Mouse (Mus musculus) bone marrow macrophage, adult 2 months (primary cell): ENCODE measurements around the gene Oprm1. TPM values are rescaled to one million over a fixed set of nuclear protein-coding genes. Genes with fewer than 3 reads are reported as not detected.

Source experiments
- H3K27ac ChIP-seq: 2 replicates; pipeline ENCODE4 v1.5.1; 2012; ENCODE audit warnings: low read depth, low read length; ENCODE audit not compliant: insufficient read depth
- H3K4me1 ChIP-seq: 2 replicates; pipeline ENCODE4 v1.6.1; 2012; ENCODE audit warnings: low read length; ENCODE audit not compliant: control insufficient read depth, insufficient read depth
- H3K4me3 ChIP-seq: 2 replicates; pipeline ENCODE4 v1.5.1; 2012; ENCODE audit warnings: mild to moderate bottlenecking, low read length, moderate library complexity; ENCODE audit not compliant: insufficient read depth
- CTCF ChIP-seq: IDR thresholded peaks from 2 replicates; pipeline ENCODE4 v1.5.1; 2012; ENCODE audit warnings: low read depth, mild to moderate bottlenecking, low read length, moderate library complexity
- POLR2A ChIP-seq: IDR thresholded peaks from 2 replicates; pipeline ENCODE4 v1.6.1; 2012; ENCODE audit warnings: mild to moderate bottlenecking, low read depth, low read length, borderline replicate concordance
- polyA plus RNA-seq: library from polyadenylated mRNA; stranded (reverse); fragments of >200 nt; gene quantifications from 2 replicates; pipeline ENCODE4 v1.2.4, GENCODE M21; 2012; ENCODE audit not compliant: missing spikeins, insufficient read depth, insufficient read length

Gene Oprm1
- polyA plus RNA-seq, 1 experiment = not detected

- H3K27ac ChIP-seq = no peak overlapping the region
- H3K4me1 ChIP-seq = no peaks in the 10 kb centered on the region
- H3K4me3 ChIP-seq = no peak overlapping the region
- no peak for TF ChIP-seq POLR2A
- TF ChIP-seq CTCF = no peak
Measured at GRCm38 (mm10) chr10:6890348-6891009, 132.2 kb downstream of the Oprm1 start.

GRCm38 (mm10) chr10:6895796-6896195, 137.5 kb downstream of the Oprm1 start:
- H3K27ac ChIP-seq = no peak overlapping the region
- no peak overlapping the region for H3K4me3 ChIP-seq
- no peaks in the 10 kb centered on the region for H3K4me1 ChIP-seq
- TF ChIP-seq CTCF (no peak), POLR2A (no peak)

DNA sequence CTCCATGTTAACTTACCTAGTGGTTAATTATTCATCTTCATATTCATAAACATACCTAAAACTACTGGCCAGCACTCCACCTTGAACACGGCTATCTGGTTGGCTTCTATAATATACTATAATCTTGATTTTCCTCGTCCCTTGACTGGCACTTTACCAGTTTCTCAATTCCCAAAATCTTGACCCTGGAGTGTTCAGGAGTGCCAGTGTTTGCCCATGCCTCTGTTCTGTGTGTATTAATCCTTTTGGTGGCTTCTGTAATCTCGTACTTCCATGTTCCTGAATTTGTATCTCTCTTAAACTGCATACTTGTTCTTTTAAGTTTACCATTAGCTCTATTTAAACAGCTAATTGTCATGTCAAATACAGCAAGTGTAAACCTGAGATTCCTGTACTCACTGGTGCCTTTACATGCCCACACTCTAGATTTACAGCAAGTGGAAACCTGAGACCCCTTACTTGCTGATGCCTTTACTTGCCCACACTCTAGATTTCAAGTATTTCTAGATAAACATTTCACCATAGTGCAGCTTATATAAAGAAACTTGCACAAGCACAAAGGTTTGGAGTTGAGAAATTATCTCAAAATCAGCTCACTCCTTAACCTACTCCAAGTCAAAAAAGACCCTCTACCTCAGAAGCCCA, 138.5 kb downstream of the Oprm1 start:
- H3K4me3 ChIP-seq = no peak overlapping the region
- no peak overlapping the region for H3K27ac ChIP-seq
- no peaks in the 10 kb centered on the region for H3K4me1 ChIP-seq
- TF ChIP-seq CTCF (no peak), POLR2A (no peak)

DNA sequence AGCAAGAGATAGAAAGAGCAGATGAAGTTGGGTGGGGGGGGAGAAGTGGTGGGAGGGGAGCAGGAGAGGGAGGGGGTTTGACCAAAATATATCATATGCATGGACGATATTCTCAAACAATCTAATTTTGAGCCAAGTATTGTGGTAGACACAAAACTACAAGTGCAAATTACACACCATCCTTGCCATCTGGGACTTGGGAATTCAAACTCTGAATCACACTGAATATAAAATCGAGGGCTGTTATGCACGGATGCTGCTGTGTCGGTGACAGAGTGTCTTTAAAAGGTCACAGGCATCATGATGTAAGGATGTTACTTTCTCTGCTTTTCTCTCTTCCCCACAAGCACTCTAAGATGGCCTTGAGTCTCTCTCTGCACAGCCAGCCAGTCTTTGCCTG, 141.8 kb downstream of the Oprm1 start:
- Histone ChIP-seq H3K4me1 (no peaks in the 10 kb centered on the region), H3K27ac (no peak overlapping the region), H3K4me3 (no peak overlapping the region)
- TF ChIP-seq CTCF (no peak), POLR2A (no peak)

- Histone ChIP-seq H3K27ac (no peak overlapping the region), H3K4me3 (no peak overlapping the region), H3K4me1 (no peaks in the 10 kb centered on the region)
- TF ChIP-seq CTCF = no peak
- no peak for TF ChIP-seq POLR2A
Measured at GRCm38 (mm10) chr10:6901819-6902393, 143.6 kb downstream of the Oprm1 start.

GRCm38 (mm10) chr10:6909763-6910162, 151.5 kb downstream of the Oprm1 start:
- no peaks in the 10 kb centered on the region for H3K4me1 ChIP-seq
- H3K4me3 ChIP-seq = no peak overlapping the region
- no peak overlapping the region for H3K27ac ChIP-seq
- no peak for TF ChIP-seq POLR2A
- TF ChIP-seq CTCF = no peak

DNA sequence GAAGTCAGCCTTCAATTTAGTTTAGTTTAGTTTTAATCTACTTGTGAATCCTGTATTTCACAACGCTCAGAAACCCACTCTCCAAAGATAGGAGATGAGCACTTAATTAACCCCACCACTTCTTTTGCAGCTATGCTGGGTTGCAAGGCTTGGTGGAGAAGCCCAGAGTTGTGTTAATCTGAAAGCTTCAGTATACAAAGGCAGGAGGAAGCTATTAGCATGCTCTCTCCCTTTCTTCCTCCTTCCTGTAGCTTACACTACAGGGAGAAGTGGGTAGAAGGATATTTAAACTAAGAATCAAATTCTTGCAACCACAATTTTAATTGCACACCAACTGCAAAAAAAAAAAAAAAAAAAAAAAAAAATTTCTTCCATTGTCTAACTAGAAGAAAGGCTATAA, 157.7 kb downstream of the Oprm1 start:
- no peak overlapping the region for H3K27ac ChIP-seq
- H3K4me1 ChIP-seq = no peaks in the 10 kb centered on the region
- no peak overlapping the region for H3K4me3 ChIP-seq
- no peak for TF ChIP-seq POLR2A
- TF ChIP-seq CTCF = no peak

DNA sequence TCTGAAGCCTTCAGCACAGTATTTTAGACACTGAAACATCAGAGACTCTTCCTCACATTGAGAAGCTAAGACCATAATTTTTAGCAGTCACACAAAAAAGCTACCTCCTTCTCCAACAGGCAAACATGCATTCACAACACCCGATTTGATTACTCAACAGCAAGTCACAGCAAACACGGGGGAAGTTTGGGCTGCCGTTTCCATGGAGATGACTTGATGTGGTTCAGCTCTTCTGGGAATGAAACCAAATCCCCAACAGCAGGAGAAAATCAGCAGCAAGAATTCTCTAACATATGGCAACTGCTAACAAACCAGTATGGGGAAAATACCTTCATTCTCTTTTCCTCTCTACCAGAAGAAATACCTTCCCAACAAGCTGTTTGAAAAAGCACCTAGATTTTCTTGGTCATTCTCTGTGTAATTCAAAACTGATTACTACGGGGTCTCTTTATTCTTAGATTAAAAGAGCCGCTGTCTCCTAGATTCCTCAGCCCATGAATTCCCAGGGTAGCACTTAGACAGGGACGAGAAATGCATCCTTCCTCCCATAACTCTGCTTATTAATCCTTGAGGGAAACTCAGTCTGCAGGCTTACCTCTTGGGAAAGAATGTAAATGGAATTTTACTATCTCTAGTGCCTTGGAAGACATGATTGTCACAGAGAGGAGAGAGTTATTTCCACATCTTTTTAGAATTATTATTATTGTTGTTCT, 158.4 kb downstream of the Oprm1 start:
- H3K27ac ChIP-seq = no peak overlapping the region
- H3K4me3 ChIP-seq = no peak overlapping the region
- H3K4me1 ChIP-seq = no peaks in the 10 kb centered on the region
- TF ChIP-seq POLR2A (no peak), CTCF (no peak)

GRCm38 (mm10) chr10:6926724-6927123, 168.4 kb downstream of the Oprm1 start:
- no peak overlapping the region for H3K4me3 ChIP-seq
- TF ChIP-seq POLR2A = no peak
- no peak for TF ChIP-seq CTCF
- H3K4me1 ChIP-seq = no peaks in the 10 kb centered on the region
- H3K27ac ChIP-seq = no peak overlapping the region
